Mouse (Mus musculus): ENCODE results near the gene Trip6. TPM values are rescaled to one million over a fixed set of nuclear protein-coding genes. Genes with fewer than 3 reads are reported as not detected.

The Trip6 gene
- total and polyA plus RNA-seq, 3 experiments, result 0.86 to 3.9 (median 1.8) TPM

DNA sequence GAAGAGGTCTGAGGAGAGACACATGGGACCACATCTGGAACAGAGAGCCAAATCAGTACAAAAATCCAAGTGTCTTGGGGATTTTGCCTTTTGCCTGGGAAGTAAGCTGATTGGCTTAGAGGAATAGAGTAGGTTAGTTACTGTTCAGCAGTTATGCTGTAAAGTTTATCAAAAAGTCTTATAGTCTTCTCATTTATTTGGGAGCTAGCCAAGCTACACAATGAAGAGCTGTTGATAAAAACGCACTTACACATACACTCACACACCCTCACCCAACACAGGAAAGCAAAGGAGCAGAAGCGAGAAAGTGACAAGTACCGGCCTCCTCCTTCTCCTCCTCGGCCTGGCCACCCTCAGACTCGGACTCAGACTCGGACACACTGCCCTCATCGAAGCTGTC lies 15.0 kb downstream of the Trip6 start:
- peaks cover 91 to 96% of the 10 kb centered on the region in 2 experiments for H3K36me3 ChIP-seq (replicated peaks in 1 of 2; ENCODE audit: control insufficient read depth in 1 of 2, insufficient read depth in 1 of 2, low read length in 1 of 2)
- in situ Hi-C loops (cut with MboI; ENCODE audit: low pct_ligation_motif_present, low pct_unique_long_range_greater_than_20kb, low sequenced_read_pairs) (no loop called here), dilution Hi-C loops (cut with MboI; ENCODE audit: extremely low pct_ligation_motif_present, extremely low pct_unique_long_range_greater_than_20kb, low sequenced_read_pairs) (no loop called here)
- 0 out of 2 replicates have a peak, but pooled peaks have one; percentile 5 for TF ChIP-seq POLR2A (IDR thresholded peaks at IDR 0.05; ENCODE audit: low read depth, low read length)
- no peak for TF ChIP-seq MXI1 (IDR thresholded peaks at IDR 0.05; ENCODE audit: low read depth, low read length)
- no peak overlapping the region for H3K4me2 ChIP-seq (ENCODE audit: insufficient read depth, low read depth, poor library complexity, severe bottlenecking)
- no peak overlapping the region for H3K27ac ChIP-seq (ENCODE audit: insufficient read depth, low read depth)
- H3K27me3 ChIP-seq (replicated peaks), result no peaks in the 10 kb centered on the region
- no peak overlapping the region for H3K4me3 ChIP-seq (replicated peaks in 1 of 3; ENCODE audit: low read depth in 2 of 3, low read length in 2 of 3, poor library complexity in 1 of 3)
- peaks cover 22% of the 10 kb centered on the region for H3K79me2 ChIP-seq (replicated peaks; ENCODE audit: control insufficient read depth, extremely low read depth, insufficient read depth, poor library complexity, severe bottlenecking)
- H3K4me1 ChIP-seq (ENCODE audit: control insufficient read depth in 1 of 2, insufficient read depth in 2 of 2), result peaks cover 3 to 22% of the 10 kb centered on the region in 2 experiments; a peak in 2 of 4 replicates
- no peak overlapping the region for H3K9ac ChIP-seq (ENCODE audit: insufficient read depth, low read depth)
- H3K9me3 ChIP-seq (replicated peaks; ENCODE audit: low read length), result no peaks in the 10 kb centered on the region
- no peak for DNase-seq (ENCODE audit: extremely low read depth)

GRCm38 (mm10) chr5:137297126-137297525 lies 17.1 kb downstream of the Trip6 start:
- H3K4me3 ChIP-seq (replicated peaks in 1 of 3; ENCODE audit: low read depth in 2 of 3, low read length in 2 of 3, poor library complexity in 1 of 3), result no peak overlapping the region
- H3K4me2 ChIP-seq (ENCODE audit: insufficient read depth, low read depth, poor library complexity, severe bottlenecking), result no peak overlapping the region
- no peak for TF ChIP-seq MEF2A (IDR thresholded peaks at IDR 0.05; ENCODE audit: borderline replicate concordance, low read depth, low read length)
- TF ChIP-seq PAX5 (IDR thresholded peaks at IDR 0.05; ENCODE audit: low read length), result no peak
- TF ChIP-seq MXI1 (IDR thresholded peaks at IDR 0.05; ENCODE audit: low read depth, low read length), result no peak
- TF ChIP-seq CTCF (conservative IDR thresholded peaks at IDR 0.05 in 1 of 2, IDR thresholded peaks at IDR 0.05 in 1 of 2; ENCODE audit: low read depth in 2 of 2, low read length in 2 of 2), result no peak
- no peak for TF ChIP-seq CHD1 (IDR thresholded peaks at IDR 0.05; ENCODE audit: low read depth, low read length)
- no peak for TF ChIP-seq EP300 (IDR thresholded peaks at IDR 0.05; ENCODE audit: low read length)
- no peak for TF ChIP-seq TCF12 (IDR thresholded peaks at IDR 0.05; ENCODE audit: low read depth, low read length)
- TF ChIP-seq RCOR1 (conservative IDR thresholded peaks at IDR 0.05; ENCODE audit: low read depth, low read length), result no peak
- TF ChIP-seq GABPA (IDR thresholded peaks at IDR 0.05; ENCODE audit: insufficient replicate concordance, low read depth, low read length), result no peak
- no peak for TF ChIP-seq POLR2A (IDR thresholded peaks at IDR 0.05; ENCODE audit: low read depth, low read length)
- no peak for TF ChIP-seq ZNF384 (IDR thresholded peaks at IDR 0.05; ENCODE audit: low read depth, low read length)
- no peak for TF ChIP-seq ZKSCAN1 (IDR thresholded peaks at IDR 0.05; ENCODE audit: borderline replicate concordance, low read depth, low read length)
- TF ChIP-seq SMC3 (IDR thresholded peaks at IDR 0.05; ENCODE audit: low read depth, low read length), result no peak
- no peak for TF ChIP-seq UBTF (IDR thresholded peaks at IDR 0.05; ENCODE audit: low read depth, low read length)
- TF ChIP-seq ELF1 (IDR thresholded peaks at IDR 0.05; ENCODE audit: low read depth, low read length), result no peak
- TF ChIP-seq MAX (IDR thresholded peaks at IDR 0.05; ENCODE audit: low read length), result no peak
- TF ChIP-seq POLR2AphosphoS2 (IDR thresholded peaks at IDR 0.05; ENCODE audit: low read depth, low read length), result no peak
- TF ChIP-seq MYC (IDR thresholded peaks at IDR 0.05; ENCODE audit: low read depth, low read length), result no peak
- TF ChIP-seq NRF1 (IDR thresholded peaks at IDR 0.05; ENCODE audit: low read depth, low read length), result no peak
- dilution Hi-C loops (cut with MboI; ENCODE audit: extremely low pct_ligation_motif_present, extremely low pct_unique_long_range_greater_than_20kb, low sequenced_read_pairs) (no loop called here), in situ Hi-C loops (cut with MboI; ENCODE audit: low pct_ligation_motif_present, low pct_unique_long_range_greater_than_20kb, low sequenced_read_pairs) (no loop called here)
- no peaks in the 10 kb centered on the region for H3K27me3 ChIP-seq (replicated peaks)
- peaks cover 3 to 18% of the 10 kb centered on the region in 2 experiments; a peak in 2 of 4 replicates for H3K4me1 ChIP-seq (ENCODE audit: control insufficient read depth in 1 of 2, insufficient read depth in 2 of 2)
- no peaks in the 10 kb centered on the region for H3K9me3 ChIP-seq (replicated peaks; ENCODE audit: low read length)
- no peak overlapping the region for H3K27ac ChIP-seq (ENCODE audit: insufficient read depth, low read depth)
- peaks cover 72 to 75% of the 10 kb centered on the region in 2 experiments for H3K36me3 ChIP-seq (replicated peaks in 1 of 2; ENCODE audit: control insufficient read depth in 1 of 2, insufficient read depth in 1 of 2, low read length in 1 of 2)
- no peak overlapping the region for H3K9ac ChIP-seq (ENCODE audit: insufficient read depth, low read depth)
- no peak for DNase-seq (ENCODE audit: extremely low read depth)
- H3K79me2 ChIP-seq (replicated peaks; ENCODE audit: control insufficient read depth, extremely low read depth, insufficient read depth, poor library complexity, severe bottlenecking), result peaks cover 3% of the 10 kb centered on the region; the same call in 1 of the 2 replicates
